7 mouse cellular contexts compared by ENCODE assay signal in the genomic region with DNA sequence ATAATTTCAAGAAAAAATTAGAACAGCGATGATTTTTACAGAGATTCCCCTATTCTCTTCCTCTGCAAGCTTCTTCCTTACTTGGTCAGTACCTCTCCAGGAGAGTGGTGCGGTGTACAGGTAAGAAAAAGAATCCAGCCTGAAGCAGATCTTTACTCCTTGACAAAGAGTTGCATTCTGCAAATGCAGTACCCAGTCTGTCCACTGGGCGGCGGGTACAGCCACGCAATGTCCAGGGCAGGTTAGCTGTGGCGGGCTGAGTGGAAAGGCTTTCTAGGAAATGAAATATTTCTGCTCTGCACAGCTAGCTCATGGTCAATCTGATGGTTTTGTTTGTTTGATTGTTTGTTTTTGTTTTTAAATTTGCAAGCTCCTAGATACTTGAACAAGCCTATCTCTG.
DNase-seq lines count a peak whose midpoint lies in the region; ATAC-seq and TF ChIP-seq lines count a peak whose summit lies in the region.

No protein-coding gene starts in this region.

- ATAC-seq in Patski, result no peak
- ATAC-seq in forebrain, embryonic 15.5 days (replicated peaks), result peak; percentile 60
- 0 out of 2 replicates have a peak, but pooled peaks have one; percentile 27 for ATAC-seq in hindbrain, postnatal 0 days
- ATAC-seq in midbrain, postnatal 0 days (ENCODE audit: low FRiP score), result no peak

- DNase-seq in Patski (ENCODE audit: low read depth, low spot score), result no peak
- DNase-seq in c-Kit-positive CD71-negative TER-119-negative erythroid progenitor cells, embryonic 14.5 days (ENCODE audit: low read depth), result peak; percentile 28
- DNase-seq in hindbrain, postnatal 0 days (ENCODE audit: low spot score), result peak; percentile 89
- peak; percentile 73 to 76 for DNase-seq in left cerebral cortex, postnatal 36 days (ENCODE audit: low spot score in 2 of 2)
- DNase-seq in midbrain, postnatal 0 days (ENCODE audit: low spot score), result peak; percentile 80
- DNase-seq in spleen, postnatal 4 days (ENCODE audit: low spot score in 2 of 2), result peak; percentile 56 to 87

- H3K4me3 ChIP-seq in forebrain, embryonic 15.5 days, result no peak overlapping the region
- no peak overlapping the region for H3K4me3 ChIP-seq in hindbrain, postnatal 0 days (ENCODE audit: low read length)
- H3K4me3 ChIP-seq in midbrain, postnatal 0 days (ENCODE audit: low read depth, low read length), result no peak overlapping the region

- in situ Hi-C loops in Patski (cut with MboI; ENCODE audit: low pct_unique_long_range_greater_than_20kb), result no loop called here

- CTCF ChIA-PET in Patski (lab: Charles Lee), result interaction anchor here (1.0 to 2.0 kb wide), 12 partner anchors 8 to 1756 kb away, joined by 3 to 8 read pairs (median 4); no protein-coding TSS in a partner anchor

- POLR2A ChIA-PET in Patski (lab: Charles Lee), result interaction anchor here (0.7 kb wide), 1 partner anchor 334 kb away, joined by 4 read pairs; a partner anchor contains a TSS

- no peak overlapping the region for H3K9ac ChIP-seq in forebrain, embryonic 15.5 days (replicated peaks)
- H3K9ac ChIP-seq in hindbrain, postnatal 0 days (replicated peaks; ENCODE audit: low read length), result no peak overlapping the region
- H3K9ac ChIP-seq in midbrain, postnatal 0 days (replicated peaks; ENCODE audit: low read length, poor library complexity, severe bottlenecking), result no peak overlapping the region

- peaks cover 22% of the 10 kb centered on the region for H3K27me3 ChIP-seq in Patski
- H3K27me3 ChIP-seq in forebrain, embryonic 15.5 days, result no peaks in the 10 kb centered on the region
- no peaks in the 10 kb centered on the region for H3K27me3 ChIP-seq in hindbrain, postnatal 0 days (ENCODE audit: insufficient read depth, low read length)
- no peaks in the 10 kb centered on the region for H3K27me3 ChIP-seq in midbrain, postnatal 0 days (ENCODE audit: insufficient read depth, low read length)

- intact Hi-C loops in left cerebral cortex, postnatal 36 days (cut with DNase I), result no loop called here

- H3K9me3 ChIP-seq in forebrain, embryonic 15.5 days, result no peaks in the 10 kb centered on the region
- no peaks in the 10 kb centered on the region for H3K9me3 ChIP-seq in hindbrain, postnatal 0 days (ENCODE audit: low read length)
- no peaks in the 10 kb centered on the region for H3K9me3 ChIP-seq in midbrain, postnatal 0 days (ENCODE audit: low read length)

- no peaks in the 10 kb centered on the region for H3K4me1 ChIP-seq in forebrain, embryonic 15.5 days
- no peaks in the 10 kb centered on the region for H3K4me1 ChIP-seq in hindbrain, postnatal 0 days (ENCODE audit: insufficient read depth, low read length)
- H3K4me1 ChIP-seq in midbrain, postnatal 0 days (ENCODE audit: insufficient read depth, low read length), result no peaks in the 10 kb centered on the region

- 12% methylated on average over 6 of the region's 6 CpGs for WGBS in forebrain, embryonic 15.5 days
- 17% methylated on average over 6 of the region's 6 CpGs for WGBS in hindbrain, postnatal 0 days
- WGBS in midbrain, postnatal 0 days, result 13% methylated on average over 6 of the region's 6 CpGs

- H3K36me3 ChIP-seq in forebrain, embryonic 15.5 days, result no peaks in the 10 kb centered on the region
- no peaks in the 10 kb centered on the region for H3K36me3 ChIP-seq in hindbrain, postnatal 0 days (ENCODE audit: insufficient read depth, low read length)
- no peaks in the 10 kb centered on the region for H3K36me3 ChIP-seq in midbrain, postnatal 0 days (ENCODE audit: insufficient read depth, low read length)

- H3K27ac ChIP-seq in forebrain, embryonic 15.5 days (replicated peaks), result no peak overlapping the region
- no peak overlapping the region for H3K27ac ChIP-seq in hindbrain, postnatal 0 days
- H3K27ac ChIP-seq in midbrain, postnatal 0 days (ENCODE audit: low read depth, low read length), result no peak overlapping the region

- H3K4me2 ChIP-seq in forebrain, embryonic 15.5 days (replicated peaks), result no peak overlapping the region
- H3K4me2 ChIP-seq in hindbrain, postnatal 0 days (ENCODE audit: low read depth, low read length), result no peak overlapping the region
- no peak overlapping the region for H3K4me2 ChIP-seq in midbrain, postnatal 0 days (ENCODE audit: low read depth, low read length, poor library complexity, severe bottlenecking)

- TF ChIP-seq CTCF in Patski (IDR thresholded peaks at IDR 0.05), result peak; percentile 83
- peak; percentile 99 for TF ChIP-seq CTCF in hindbrain, postnatal 0 days (IDR thresholded peaks at IDR 0.05; ENCODE audit: low read depth)
- TF ChIP-seq CTCF in midbrain, postnatal 0 days (IDR thresholded peaks at IDR 0.05), result peak; percentile 99

Comparison
In these comparisons a context has a peak if more than half of its experiments do, and no peak if none do; other contexts are left out.
1. ATAC-seq: peak in forebrain, embryonic 15.5 days (single experiment) and hindbrain, postnatal 0 days (single experiment); none in Patski (single experiment) and midbrain, postnatal 0 days (single experiment).
2. Peak in every context shown above with its lines, with median percentiles within 50 percentile points of each other: CTCF ChIP-seq.